Mouse (Mus musculus) lung, postnatal 4 days (tissue): ENCODE data around the gene Txndc11.

Source experiments
- DNase-seq, 2 experiments: peaks; one replicate each; pipeline ENCODE4 v3.0.0; 2021

The Txndc11 gene

DNA sequence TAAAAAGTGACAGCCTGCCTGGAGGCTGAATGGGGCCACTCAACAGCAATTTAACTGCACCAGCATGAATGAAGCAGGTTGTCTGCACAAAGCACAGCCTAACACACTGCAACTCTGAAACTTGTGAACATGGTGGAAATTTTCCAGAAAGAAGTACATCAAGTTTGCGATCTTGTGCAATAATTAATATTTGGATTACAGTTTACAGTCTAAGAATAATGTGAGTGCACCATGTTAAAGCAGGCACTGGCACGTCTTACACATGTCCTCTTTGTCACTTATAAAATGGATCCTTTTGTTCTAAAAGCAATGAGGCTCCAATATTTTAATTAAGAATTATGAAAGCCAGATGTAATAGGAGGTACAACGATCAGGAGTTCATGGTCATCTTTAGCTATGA lies 37.1 kb downstream of the Txndc11 start:
- DNase-seq: no peak

DNA sequence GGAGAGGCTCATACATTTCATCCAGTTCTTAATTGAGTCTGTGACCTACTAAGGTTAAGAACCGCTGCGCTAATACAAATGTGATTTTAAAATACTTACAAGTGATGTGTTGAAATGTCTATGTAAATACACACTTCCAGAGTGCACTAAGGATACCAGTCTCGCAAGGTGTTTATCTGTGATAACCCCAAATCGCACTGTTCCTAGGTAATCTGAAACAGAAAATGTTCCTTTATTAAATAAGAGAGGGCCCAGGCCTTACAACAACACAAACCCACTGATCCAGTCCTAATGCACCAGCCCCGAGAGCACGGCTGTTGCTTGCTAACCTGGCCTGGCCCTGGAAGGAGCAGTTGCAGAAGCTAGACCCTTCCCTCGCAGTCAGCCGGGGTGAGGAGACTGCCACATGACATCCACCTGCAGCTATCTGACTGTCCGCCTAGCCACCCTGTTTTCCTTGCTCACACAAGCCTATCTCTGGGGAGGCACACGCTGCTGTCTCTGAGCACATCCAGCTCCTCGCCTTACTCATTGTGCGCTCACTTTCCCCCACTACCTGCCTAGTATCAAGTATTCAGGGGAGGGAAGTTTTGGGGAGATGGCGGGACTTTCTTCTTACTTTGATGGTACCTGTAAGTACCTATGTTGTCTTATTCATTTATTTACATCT lies 40.6 kb downstream of the Txndc11 start:
- DNase-seq: no peak

DNA sequence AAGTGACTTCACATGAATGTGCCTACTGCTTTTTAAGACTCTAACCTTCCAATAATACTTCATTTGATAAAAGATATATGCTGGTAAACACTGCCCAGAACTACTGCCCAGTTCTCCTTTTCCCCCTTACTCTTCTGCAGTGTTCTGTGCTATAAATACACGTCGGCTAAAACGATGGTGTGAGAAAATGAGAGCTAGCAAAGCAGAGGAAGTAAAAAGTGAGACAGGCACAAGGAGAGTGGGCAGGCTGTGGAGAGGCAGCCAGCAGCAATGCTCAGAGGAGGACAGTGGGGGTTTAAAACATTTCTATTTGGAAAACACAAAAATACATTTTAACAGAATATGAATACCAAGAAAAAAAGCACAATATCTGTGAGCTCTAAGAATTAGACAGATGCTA lies 41.9 kb downstream of the Txndc11 start:
- no peak for DNase-seq

GRCm38 (mm10) chr16:11092061-11092460 lies 42.4 kb downstream of the Txndc11 start:
- DNase-seq: no peak

DNA sequence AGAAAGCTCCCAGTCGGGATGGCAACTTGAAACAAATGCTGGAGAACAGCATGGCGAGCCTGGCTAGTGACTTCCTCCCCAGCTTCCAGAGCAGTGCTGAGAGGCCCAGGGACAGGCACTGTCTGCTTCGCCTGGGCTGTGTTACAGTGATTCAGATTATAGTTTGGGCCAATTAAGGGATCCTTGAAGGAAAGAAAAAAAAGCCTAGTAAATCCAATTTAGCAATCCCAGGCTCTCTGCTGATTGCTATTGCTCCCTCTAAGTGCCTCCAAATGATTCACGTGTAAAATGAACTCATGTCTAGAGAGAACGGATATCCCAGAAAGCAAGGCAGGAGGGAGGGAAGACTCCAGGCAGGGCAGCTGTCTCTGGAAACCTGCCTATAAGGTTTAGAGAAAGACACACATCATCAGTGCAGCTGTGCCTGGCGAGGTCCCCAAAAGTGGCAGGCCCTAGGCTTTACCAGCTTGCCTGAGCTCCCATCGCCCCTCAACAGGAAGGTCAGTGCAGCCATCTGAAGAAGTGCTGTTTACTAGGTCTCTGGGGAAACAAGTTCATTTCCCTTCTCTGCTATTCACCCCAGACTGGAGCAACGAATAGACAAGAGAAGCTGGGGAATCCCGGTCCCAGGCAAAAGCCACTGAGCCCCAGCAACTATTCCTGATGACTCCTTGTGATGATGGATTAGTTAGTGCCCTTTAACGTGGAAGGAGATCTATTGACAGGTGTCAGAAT lies 43.4 kb downstream of the Txndc11 start:
- no peak for DNase-seq

- DNase-seq: no peak
These were observed 47.4 kb downstream of the Txndc11 start for GRCm38 (mm10) chr16:11086856-11087588.

DNA sequence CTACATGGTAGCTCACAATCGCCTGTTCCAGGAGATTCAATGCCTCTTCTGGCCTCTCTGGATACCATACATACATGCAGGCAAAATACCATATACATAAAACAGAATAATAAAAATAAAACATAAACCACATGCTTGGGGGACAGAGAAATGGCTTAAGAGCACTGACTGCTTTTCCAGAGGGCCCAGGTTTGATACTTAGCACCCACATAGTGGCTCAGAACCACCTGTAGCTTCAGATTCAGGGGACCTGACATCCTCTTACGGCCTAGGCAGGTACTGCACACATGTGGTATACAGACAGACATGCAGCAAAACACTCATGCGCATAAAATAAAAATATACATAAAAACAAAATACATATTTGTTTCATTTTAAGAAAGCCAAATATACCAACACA lies 48.2 kb downstream of the Txndc11 start:
- DNase-seq: no peak

- DNase-seq: no peak
These were observed 50.3 kb downstream of the Txndc11 start for GRCm38 (mm10) chr16:11084181-11084580.

DNA sequence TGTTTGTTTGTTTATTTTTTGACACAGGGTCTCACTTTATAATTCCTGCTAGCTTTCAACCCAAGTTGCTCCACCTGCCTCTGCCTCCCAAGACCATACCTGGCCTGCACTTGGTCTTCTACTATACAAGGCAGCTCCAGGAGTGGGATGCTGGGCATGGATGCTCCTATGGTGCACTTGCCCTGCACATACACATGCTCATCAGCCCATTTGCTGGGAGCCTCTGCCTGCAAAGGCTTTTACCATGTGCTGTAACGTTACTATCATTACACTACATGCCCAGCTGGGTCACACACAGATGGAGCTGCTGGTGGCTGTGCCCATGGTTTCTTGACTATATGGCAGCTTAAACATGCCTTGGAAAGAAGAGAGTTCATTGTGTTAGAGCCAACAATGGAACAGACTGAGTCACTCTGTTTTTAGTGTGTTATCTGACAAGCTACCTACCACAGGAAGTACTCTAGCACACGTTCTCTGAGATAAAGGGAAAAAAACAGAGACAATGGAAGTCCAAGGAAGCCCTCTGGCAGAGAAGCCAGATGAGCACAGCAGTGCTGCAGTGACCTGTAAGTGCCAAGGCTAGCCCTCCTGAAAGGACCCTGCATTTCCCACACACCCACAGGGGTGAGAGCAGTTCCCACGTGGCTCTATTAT lies 56.1 kb downstream of the Txndc11 start:
- no peak for DNase-seq

GRCm38 (mm10) chr16:11077601-11078201 lies 56.7 kb downstream of the Txndc11 start:
- no peak for DNase-seq

DNA sequence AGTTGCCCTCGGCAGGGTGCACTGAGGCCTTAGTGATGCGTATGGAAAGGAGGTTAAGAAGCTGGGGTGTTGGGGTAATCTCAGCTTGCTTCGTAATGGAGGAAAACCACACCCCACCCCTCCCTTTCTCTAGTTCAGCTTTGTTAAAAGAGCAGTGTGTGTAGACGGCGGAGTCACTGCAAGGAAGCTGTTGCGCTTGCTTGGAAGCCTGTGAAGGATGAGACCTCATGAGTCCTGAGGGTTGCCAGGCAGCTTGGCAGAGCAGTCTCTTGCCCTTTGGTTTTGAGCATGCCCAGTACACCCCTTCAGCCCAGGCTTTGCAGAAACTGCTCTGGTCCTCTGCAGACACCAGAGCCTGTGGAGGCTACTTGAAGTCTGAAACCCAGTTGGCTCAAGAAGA lies 61.4 kb downstream of the Txndc11 start:
- DNase-seq: no peak

DNA sequence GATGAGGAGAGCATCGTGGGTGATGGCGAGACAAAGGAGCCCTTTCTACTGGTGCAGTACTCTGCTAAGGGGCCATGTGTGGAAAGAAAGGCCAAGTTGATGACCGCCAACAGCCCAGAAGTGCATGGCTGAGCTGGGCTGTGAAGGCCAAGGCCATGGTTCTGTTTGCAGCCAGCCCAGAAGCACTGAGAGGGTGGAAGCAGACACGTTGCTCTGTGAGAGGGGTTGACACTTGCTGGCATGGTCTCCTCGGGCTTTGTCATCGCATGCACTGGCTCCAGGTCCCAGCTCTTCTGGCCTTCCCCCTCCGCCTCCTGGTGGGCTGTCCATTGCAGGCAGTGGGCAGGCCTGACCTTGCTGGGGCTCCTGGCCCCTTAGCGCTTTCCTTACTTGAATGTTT lies 62.0 kb downstream of the Txndc11 start:
- DNase-seq: no peak

DNA sequence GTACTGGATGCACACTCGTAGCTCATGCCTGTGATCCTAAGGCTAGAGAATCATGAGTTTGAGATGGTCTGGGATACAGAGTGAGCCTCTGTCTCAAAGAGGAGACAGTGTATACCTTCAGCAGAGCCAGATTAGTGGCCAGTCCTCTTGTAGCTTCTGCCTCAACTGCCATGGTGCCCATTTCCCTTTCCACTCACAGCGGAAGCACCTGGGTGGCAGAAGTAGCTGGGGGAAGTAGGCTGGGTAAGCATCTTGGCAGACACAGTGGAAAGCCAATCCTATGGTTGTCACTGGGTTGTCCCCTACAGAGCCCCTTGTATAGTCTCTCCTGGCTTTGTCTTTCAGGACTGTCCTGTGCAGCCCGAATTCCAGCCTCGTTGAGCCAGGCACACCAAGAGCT lies 62.6 kb downstream of the Txndc11 start:
- DNase-seq: no peak

GRCm38 (mm10) chr16:11071176-11071575 lies 63.3 kb downstream of the Txndc11 start:
- no peak for DNase-seq

GRCm38 (mm10) chr16:11069710-11070420 lies 64.6 kb downstream of the Txndc11 start:
- DNase-seq: peak; percentile 59 to 72

DNA sequence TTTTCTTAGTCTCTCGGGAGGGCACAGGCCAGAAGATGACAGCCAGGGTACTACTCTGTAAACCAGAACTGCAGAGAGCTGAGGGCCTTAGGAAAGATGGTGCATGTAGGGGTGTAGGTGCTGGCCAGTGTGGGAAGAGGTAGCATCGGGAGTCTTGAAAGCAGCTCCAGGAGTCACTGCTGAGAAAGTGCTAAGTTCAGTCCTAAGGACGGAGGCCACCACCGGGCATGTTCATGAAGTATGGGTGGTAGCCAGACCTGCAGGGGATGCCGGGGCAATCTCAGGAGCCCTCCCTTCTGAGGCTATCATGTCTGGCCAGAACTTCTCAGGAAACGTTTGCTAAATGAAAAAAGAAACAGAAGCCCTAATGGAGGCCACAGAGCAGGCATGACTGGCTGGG lies 65.2 kb downstream of the Txndc11 start:
- no peak for DNase-seq

DNA sequence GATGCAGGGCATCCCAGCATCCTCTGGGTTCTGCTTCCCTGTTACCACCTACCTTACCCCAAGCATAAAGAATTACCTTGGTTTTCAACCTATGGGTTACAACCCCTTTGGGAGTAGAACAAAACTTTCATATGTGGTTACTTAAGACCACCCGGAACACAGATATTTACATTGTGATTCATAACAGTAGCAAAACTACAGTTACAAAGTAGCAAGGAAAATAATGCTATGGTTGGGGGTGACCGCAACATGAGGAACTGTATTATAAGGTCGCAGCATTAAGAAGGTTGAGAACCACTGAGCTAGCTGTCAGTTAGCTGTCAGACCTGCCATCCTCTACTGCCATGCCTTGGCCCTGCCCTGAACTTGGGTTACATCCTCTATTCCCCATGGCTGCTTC lies 65.8 kb downstream of the Txndc11 start:
- no peak for DNase-seq

DNA sequence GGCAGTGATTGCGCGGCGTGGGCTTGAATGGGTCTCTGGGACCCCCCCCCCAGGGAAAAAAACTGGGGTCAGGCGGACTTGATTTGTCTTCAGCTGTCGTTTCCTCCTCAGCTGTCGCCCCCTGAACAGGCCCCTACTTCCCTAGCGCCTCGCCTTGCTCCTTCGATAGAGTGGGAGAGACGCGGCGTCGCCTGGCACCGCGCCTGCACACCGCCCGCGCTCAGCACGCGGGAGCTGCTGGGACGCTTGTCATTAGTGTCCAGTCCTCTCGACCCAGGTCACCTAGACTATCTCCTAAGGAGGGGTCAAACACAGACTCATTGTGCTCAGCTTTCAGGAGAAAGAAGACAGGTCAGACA lies 67.6 kb downstream of the Txndc11 start:
- DNase-seq: peak; percentile 65 to 79

DNA sequence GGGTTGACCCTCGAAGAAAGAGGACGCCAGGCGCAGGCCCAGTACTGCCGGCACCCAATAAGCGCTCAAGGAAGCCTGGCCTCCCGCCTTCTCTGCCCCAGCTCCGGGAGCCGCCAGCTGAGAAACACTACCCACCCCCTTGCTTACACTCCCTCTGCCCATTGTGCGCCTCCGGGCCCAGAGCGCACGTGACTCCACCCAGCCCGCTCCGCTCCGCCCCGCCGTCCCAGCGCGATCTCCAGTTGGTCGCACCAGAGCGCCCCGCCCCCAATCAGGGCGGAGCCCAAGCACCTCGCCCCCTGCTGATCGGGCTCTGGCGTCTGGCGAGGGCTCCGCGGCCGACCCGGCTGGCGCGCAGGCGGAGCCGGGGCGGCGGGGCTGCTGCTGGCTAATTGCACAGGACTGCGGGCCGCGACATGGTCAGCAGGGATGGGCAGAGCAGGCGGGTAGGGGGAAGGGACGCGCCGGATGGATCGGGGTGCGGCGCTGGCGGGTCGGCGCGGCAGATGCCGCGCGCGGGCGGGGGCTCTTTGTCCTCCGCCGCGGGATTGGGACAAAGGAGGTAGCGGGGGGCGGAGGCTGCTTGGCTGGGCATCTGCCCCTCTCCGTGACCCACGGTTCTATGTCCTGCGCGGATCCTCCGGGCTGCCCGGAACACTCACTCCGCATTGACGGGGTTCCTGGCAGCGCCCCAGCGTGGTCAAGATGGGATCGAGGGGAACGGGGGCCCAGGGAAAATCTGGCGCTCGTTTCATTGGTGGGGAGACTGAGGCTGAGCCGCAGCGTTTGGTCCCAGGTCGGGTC lies 68.2 kb downstream of the Txndc11 start, which contains the start of gene Litaf:
Gene Litaf (minus strand): TSS at position 129 of the 804 bp plus-strand sequence.
- peak; percentile 98 to 99 for DNase-seq

- no peak for DNase-seq
These were observed 69.0 kb downstream of the Txndc11 start for GRCm38 (mm10) chr16:11065431-11065830.

DNA sequence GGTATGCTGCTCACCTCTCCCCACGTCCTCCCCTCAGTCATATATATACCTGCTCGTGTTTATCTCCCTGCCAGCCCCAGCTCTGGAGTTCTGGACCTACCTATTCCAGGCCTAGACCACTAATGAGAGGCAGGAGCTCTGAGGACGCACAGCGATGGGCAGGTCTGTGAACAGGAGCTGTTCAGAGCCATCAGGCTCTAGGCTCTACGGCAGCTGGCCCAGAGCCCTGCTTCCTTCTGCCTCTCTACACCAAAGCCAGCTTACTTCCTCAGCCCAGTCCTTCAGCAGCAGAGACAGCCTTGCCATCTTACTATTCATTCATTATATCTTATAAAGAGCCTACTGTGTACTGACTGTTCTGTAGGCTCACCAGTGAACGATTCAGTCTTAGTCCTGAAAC lies 69.7 kb downstream of the Txndc11 start:
- DNase-seq: no peak
